Mouse (Mus musculus) retina, adult 2 months (tissue): ENCODE measurements around the gene Dll4.

Source experiments
- DNase-seq: peaks from one replicate; pipeline ENCODE4 v3.0.0-alpha.2; 2012; ENCODE audit warnings: low read depth, low spot score

Dll4 gene

DNA sequence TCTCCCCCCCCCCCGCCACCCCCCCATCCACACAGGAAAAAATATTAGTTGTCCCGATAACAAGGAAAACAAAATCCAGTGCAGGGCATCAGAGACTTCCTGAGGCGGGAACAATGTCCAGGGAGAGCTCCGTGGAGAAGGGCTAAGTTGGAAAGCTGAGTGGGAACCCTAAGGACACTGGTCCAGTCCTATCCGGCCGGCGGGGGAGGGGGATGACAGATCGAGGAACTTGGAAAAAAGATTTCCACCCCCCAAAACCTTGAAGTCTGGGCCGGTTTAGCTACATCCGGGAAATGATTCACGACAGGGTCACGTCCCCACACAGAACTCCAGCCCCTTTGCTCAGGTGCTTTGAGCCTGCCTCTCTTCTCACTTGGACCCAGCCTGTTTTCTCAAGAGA, 14.0 kb upstream of the Dll4 start:
- no peak for DNase-seq

DNA sequence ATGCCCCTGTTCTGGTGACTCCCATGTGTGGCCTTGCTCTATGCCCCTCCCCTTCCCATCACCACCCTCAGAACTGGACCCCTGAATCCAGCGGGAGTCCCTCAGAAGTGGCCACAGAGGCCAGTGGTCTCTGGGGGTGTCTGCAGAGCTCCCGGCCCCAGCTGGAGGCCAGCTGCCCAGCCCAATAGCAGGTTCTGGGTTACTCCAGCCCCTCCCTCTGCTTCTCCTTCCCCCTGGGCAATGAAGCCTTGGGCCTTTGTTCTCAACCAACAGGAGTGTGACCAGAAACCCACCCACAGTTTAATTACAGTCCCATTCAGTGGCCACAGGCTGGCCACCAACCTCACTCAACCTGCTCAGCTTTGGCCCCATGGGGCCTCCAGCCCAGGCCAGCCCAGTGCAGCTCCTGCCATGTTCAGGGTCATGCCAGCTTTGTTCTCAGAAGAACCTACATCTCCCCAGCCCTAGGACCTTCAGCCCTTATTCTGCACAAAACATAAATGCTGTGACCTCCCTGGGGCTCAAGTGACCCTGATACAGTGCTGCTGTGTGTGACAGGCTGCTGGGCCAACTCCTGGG, 13.1 kb upstream of the Dll4 start:
- no peak for DNase-seq

DNA sequence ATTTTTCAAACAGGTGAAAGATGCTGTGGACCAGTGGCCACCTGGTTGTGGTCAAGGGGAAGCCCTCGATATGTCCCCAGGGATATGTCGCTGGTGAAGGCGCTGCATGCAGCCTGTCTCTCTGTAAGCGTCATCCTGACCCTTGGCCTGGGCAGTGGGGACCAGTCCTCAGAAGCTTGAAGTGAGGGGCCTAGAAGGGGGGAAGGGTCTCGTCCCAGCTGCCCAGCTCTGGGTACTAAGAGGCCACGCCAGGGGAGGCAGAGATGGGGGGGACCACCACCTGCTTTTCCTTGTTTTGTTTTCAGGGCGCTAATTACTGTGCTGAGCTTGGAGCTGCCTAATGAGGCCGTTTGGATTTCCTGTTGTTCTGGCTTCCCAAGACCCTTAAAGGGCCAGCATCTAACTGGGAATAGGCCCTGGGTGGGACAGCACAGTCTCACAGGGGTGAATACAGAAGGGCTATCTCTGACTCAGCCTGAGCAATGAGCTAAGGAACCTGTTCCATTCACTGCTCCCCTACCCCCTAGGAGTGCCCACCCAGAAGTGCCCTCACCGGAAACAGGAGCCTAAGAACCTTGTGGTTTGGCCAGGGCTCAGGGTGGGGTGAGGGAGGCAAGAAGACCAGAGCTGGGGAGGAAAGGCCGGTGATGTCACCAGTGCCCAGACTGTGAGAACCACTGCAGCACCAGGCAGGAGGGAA, 11.7 kb upstream of the Dll4 start:
- DNase-seq: no peak

DNA sequence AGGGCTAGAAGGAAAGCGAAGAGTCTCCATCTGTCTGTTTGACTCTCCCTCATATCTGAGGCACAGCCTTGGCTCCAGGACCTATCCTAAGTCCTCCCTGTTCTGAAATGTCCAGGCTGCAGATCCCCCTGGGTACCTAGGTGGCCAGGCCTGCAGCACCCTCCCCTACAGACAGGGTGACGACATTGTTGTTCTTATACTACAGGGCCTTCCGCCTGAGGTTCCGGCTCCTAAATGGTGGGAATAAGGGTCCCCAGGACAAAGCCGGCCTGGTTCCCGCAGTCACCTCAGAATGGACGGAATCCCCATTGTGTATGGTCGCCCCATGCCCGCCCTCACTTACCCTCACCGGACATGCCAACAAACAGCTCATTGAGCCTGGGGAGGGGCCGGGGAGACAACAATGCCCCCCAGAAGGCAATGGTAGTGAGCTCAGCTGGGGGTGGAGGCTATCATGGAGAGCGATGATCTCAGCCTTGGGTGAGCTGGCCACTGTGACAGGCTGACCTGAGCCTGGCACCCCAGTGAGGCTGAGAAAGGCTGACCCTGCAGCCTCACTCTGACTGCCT, 10.8 kb upstream of the Dll4 start:
- no peak for DNase-seq

DNA sequence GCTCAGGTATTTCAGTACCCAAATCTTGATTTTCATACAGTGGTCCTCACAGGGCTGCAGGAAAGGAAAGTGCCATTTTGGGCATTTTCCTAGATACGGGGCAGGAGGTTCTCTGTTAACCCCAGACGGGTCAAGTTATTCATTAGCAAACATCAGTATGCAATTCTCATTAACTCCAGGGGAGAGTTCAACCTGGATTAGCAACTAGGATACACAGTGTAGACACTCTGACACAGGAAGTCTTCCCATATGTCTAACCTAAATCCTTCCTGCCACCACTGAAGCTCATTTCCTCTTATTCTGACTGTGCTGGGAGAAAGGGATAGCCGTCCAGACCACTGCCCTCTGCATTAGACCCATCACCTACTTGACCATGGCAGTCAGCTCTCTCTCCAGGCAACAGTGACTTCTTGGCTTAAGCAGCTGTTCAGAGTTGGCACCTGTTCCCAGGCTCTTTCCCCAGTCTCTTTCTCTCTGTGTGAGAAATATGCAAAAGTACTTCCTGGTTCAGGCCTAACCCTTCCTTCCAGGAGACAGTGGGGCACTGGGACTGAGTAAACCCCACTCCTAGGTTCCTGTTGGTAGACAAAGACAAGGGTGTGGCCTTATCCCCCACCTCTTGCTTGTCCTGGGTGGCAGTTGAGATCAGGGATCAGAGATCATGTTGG, 7.4 kb upstream of the Dll4 start:
- no peak for DNase-seq

DNA sequence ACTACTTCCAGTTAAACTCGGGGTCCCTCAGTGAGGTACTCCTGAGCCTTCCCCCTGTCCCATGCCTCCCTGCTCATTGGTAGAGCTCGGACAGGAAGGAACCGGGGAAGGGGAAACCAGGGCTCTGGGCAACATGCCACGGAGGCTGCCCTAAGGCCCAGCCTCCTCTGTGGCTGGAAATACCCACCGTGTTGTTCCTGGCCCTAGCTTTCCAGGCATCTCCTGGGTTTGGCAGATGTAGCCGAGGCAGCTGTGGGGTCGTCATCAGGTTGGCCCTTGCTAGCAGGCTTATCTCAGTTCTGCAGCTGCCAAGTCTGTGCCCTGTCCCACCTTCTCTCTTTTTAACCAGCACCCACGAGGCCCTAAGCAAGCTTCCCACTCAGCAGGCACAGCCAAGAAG, 5.0 kb upstream of the Dll4 start:
- DNase-seq: no peak

DNA sequence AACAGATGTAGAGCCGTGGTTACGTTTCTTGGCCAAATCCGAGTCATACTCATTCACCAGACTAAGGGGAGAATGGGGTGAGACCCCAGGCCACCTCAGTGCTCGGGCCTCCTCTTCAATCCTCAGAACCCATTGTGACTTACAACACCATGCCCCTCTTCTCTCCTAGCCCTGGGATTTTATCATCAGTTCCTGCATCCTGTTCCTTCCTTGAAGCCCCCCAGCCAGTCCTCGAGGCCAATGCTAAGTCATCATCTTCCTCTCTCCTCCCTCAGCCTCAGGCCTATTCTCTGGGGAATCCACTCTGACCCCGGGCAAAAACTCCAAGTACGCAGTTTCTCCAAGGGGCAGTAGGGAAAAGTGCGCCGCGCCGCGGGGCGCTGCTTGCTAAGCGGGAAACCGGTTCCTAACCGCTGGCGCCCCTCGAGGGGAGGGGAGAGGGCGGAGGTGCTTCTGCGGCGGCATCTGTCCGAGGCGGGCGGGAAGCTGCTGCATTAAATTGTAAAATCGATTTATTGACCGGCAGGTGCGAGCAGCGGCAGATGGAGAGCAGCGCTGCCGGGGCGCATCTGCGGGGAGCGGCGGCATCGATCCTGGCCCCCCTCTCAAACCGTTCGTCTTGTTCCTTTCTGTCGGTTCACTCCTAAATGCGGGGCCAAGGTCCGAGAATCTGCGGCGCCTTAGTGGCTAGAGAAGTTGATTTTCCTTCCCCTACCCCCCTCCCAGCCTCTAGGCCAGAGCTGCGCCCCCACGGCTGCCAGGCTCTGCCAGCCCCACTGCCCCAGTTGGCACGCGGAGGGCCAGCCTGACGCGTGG, 3.6 kb upstream of the Dll4 start:
- DNase-seq: no peak

DNA sequence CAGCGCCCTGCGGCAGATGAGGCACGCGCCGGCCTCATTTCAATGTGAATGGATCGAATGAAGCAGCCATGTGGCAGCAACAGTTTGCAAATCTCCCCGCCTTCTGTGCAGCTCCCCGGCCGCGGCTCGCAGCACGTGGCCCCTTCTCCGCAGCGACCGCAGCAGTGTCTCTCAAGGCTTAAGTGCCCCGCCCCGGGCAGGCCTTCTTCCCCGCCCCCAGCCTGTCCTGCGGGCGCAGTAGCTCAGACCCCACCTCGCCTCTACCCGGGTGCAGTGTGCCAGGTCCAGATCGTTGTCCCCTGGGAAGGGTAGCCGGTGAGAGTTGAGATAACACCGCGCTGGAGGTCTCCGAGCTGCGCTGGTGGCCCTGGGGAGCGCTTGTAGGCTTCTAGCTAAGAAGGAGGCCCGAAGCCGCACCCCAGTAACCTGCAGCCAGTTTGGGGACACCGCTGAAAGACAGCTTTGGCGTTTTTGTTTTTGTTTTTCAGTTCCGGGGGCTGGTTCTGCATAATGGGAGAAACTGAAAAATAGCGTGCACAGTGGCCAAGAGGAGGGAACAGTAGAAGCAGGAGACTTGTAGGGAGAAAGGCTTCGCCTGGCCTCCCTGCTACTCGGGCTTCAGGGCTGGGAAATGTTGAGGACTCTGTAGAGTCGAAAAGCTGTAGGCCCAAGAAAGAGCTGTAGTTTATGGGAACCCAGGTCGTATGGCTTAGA, 2.8 kb upstream of the Dll4 start:
- no peak for DNase-seq

DNA sequence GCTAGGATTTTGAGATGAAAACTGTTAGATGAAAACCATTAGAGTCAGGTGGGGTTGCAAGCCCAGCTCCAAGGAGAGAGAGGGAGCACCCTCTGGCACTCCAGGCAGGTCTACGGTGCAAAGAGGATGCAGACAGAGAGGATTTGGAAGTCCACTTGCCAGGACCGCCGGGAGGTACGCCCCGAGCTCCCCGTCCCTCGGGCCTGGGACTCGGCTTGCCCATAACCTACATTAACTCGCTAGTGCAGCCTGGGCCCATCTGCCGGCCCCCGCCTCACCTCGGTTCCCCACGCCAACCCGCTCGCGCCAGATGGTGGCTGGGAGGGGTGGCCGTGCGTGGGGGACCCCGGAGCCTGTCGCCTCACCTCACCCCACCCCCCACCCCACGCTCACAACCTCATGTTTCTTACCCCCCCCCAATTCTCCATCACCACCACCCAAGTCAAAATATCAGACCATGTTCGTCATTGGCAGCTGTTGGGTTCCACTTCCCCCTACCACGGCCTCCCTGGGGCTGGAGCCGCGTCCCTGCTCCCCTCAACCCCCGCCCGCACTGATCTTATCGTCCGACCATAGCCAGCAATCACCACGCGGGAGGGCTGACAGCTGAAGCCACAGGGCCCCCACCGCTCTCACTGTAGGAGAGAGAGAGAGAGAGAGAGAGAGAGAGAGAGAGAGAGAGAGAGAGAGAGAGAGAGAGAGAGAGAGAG, 1.6 kb upstream of the Dll4 start:
- DNase-seq: no peak

DNA sequence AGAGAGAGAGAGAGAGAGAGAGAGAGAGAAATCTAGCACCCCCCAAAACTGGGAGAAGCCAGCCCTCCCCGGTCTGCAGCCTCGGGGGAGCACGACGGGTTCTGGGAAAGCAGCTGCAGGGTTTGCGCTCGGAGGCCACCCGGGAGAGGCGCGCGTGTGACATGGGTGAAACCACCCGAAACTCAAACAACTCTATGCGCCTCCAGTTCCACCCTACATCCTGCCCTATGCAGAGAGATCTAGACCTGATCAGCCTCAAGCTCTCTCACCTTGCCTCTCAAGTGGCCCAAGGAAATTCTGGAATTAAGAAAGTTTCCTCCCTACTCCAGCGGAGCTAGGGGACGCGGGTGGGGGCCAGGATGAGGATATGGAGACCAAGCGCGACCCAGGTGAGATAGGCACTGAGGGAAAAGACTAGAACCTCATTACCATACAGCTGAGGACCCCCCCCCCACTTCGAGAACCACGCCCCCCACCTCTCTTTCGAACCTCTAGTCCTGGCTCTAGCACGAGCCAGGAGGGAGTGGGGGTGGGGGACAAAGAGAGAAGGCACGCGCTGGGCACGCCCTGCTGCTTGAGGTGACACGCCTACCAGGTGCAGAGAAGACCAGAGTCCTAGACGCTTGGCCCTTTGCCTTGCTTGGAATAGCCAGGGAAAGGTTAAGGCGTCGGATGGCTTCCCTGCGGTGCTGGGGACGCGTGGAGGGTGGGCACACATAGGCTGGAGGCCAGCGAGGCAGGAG, 837 bp upstream of the Dll4 start:
- no peak for DNase-seq

DNA sequence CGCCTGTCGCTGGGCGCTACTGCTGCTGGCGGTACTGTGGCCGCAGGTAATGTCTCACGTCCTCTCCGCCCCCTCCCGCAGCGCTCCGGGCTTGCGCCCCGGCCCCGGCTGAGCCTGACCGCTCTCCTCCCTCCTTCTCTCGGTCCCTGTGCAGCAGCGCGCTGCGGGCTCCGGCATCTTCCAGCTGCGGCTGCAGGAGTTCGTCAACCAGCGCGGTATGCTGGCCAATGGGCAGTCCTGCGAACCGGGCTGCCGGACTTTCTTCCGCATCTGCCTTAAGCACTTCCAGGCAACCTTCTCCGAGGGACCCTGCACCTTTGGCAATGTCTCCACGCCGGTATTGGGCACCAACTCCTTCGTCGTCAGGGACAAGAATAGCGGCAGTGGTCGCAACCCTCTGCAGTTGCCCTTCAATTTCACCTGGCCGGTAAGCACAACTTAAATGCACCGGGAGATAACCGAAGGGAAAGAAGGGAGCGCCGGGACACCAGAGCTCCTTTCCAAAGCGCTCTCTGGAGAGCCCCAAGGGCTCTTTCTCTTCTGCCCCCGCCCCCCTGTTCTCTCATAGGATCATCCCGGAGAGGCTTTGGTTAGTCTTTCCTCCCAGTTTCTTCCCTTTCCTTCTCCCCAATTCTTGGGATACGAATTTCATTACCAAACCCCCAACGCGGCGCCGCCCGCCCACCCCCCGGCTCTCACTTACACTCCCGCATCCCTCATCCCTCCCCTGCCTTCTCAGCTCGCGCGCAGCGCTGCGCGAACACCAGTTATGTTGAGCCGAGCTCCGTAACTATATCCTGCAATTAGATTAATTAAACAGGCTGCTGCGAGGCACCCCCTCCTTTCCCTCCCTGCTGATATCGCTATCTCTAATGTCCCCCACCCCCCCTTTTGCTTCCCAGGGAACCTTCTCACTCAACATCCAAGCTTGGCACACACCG, 847 bp downstream of the Dll4 start:
- DNase-seq: no peak

DNA sequence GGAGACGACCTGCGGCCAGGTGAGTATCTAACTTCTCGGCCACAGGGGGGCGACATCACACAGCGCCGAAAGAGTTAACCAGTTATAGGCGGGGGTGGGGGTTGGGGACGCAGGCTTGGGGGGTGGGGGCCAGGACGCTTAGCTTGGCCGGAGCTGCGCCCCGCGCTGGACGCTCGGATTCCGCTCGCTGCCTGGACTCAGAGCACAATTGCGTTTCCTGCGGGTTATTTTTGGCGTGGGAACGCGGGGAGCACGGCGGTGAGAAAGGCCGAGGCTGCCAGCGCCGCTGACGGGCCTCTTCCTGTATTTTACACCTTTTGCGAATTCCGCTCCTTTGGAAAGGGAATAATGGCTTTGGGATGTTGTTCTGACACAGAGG, 1.5 kb downstream of the Dll4 start:
- no peak for DNase-seq

DNA sequence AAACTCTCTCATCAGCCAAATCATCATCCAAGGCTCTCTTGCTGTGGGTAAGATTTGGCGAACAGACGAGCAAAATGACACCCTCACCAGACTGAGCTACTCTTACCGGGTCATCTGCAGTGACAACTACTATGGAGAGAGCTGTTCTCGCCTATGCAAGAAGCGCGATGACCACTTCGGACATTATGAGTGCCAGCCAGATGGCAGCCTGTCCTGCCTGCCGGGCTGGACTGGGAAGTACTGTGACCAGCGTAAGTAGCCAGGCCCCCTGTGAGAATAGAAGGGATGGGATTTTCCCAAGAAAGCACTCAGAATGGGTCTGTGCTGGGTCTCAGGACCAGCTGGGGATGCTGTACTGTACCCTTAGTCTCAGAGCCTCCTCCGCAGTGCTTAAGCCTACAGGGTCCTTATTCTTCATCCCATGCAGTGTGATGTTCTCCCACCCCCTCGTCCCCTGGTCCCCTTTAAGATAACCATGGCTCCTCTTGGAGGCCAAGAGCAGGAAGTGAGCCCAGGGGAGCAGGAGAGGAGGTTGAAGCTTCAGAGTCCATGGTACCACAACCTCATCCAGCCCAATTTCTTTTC, 2.5 kb downstream of the Dll4 start:
- no peak for DNase-seq

DNA sequence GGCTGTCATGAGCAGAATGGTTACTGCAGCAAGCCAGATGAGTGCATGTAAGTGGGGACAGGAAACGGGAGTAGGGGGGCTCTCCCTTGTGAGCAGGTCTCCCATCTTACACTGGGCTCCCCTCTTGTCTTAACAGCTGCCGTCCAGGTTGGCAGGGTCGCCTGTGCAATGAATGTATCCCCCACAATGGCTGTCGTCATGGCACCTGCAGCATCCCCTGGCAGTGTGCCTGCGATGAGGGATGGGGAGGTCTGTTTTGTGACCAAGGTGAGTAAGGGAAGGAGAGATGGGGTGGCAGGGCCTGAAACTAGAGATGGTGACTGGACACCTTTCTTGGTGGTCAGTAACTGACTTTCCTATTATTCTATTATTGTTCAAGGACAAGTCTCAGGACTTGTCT, 3.0 kb downstream of the Dll4 start:
- DNase-seq: no peak

DNA sequence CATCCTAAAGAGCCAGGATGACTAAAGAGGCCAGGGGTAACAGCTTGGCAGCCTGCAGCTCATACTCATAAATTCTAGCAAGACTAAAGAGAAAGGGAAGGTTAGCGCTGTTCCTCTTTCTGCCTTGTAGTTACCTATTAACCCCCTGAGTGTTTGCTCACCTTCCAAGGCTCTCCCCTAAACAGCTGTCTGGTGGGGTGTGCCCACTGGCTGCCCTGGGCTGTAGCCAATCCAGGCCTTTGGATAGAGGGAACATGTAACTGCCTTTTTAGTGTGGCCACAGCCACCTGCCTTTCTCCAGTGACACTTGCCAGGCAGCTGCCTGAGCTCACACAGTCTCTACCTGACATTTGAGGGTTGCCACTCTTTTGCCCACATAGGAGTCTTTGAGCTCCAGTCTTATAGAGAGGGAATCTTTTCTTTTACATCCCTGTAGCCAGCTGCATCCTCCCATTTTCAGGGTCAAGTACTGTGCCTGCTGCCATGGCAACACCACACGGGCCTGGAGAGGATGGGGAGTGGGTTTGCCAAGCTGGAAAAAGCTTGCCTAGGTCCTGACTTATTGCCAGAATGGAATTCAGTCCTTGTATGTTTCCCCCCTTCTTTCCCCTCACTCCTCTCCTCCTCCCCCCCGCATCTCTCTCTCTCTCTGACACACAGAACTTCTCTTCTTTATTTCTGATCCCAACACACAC, 3.7 kb downstream of the Dll4 start:
- DNase-seq: no peak

DNA sequence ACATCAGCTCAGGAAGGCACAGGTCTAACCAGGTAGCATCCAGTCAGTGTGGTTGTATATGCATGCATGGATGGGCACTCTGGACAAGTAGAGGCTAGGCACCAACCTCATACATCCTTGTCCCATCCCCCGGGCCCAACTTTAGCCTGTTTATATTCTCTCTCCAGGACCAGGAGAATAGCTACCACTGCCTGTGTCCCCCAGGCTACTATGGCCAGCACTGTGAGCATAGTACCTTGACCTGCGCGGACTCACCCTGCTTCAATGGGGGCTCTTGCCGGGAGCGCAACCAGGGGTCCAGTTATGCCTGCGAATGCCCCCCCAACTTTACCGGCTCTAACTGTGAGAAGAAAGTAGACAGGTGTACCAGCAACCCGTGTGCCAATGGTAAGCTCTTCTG, 5.2 kb downstream of the Dll4 start:
- DNase-seq: no peak

DNA sequence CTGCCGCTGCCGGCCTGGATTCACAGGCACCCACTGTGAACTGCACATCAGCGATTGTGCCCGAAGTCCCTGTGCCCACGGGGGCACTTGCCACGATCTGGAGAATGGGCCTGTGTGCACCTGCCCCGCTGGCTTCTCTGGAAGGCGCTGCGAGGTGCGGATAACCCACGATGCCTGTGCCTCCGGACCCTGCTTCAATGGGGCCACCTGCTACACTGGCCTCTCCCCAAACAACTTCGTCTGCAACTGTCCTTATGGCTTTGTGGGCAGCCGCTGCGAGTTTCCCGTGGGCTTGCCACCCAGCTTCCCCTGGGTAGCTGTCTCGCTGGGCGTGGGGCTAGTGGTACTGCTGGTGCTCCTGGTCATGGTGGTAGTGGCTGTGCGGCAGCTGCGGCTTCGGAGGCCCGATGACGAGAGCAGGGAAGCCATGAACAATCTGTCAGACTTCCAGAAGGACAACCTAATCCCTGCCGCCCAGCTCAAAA, 6.6 kb downstream of the Dll4 start:
- no peak for DNase-seq

DNA sequence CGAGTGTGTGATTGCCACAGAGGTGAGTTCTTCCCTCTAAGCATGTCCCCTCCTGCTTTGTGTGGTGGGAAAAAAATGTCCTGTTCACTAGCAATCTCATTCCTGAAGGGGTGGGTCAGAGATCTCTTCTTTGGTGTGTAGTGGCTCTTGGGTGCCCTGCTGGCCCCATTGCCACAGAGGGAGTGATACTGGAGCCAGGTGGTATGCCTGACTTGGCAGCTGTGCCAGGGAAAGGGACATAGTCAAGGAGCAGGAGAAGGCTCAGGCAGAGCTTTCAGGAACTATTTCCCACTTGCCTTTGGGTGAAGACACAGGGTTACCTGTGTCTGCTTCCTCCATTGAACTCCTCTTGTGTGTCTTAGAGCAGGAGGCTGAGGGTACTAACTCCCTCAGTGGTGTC, 8.6 kb downstream of the Dll4 start:
- DNase-seq: no peak
